Mouse (Mus musculus): ENCODE results near the gene Heatr5a. TPM values are rescaled to one million over a fixed set of nuclear protein-coding genes. Genes with fewer than 3 reads are reported as not detected.

Heatr5a gene
- total RNA-seq, 1 experiment, result 20.9 TPM

DNA sequence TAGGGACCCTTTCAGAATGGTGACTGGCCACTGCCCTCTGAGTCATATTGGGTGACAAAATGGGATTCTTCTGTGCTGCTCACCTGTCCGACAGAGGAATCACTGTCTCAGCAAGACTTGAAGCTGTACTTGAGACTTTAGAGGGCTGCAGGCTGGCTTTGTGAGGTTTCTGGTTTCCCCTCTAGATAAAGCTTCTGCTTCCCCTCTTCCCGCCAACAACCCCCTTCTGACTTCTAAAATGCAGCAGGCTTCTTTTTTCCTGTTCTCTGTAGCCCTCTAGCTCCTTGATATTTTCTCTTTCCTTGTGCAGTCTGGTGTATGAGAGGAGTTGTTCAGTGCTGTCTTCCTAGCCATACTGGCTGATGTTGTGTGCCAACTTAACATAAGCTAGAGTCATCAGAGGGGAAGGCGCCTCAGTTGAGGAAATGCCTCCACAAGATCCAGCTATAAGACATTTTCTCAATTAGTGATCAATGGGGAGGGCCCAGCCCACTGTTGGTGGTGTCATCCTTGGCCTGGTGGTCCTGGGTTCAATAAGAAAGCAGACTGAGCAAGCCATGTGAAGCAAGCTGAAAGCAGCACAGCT, 14.1 kb upstream of the Heatr5a start:
- in situ Hi-C loops (cut with MboI; ENCODE audit: low sequenced_read_pairs in 2 of 2, unreplicated experiment in 2 of 2), result no loop called here
- H3K9ac ChIP-seq (ENCODE audit: insufficient read depth, low read depth, low read length, poor library complexity, severe bottlenecking), result no peak overlapping the region
- no peak overlapping the region for H3K27ac ChIP-seq (ENCODE audit: insufficient read depth, low read depth, low read length, poor library complexity, severe bottlenecking)
- H3K4me1 ChIP-seq (ENCODE audit: control insufficient read depth in 2 of 2, insufficient read depth in 2 of 2, low read length in 2 of 2, poor library complexity in 1 of 2), result peaks cover 0 to 1% of the 10 kb centered on the region in 2 experiments; a peak in 1 of 4 replicates
- H3K4me3 ChIP-seq (ENCODE audit: insufficient read depth in 1 of 2, low read depth in 1 of 2, low read length in 2 of 2, poor library complexity in 1 of 2, severe bottlenecking in 1 of 2), result no peak overlapping the region
- H3K9me3 ChIP-seq (ENCODE audit: control insufficient read depth, insufficient read depth, low read depth, low read length), result no peaks in the 10 kb centered on the region
- DNase-seq (ENCODE audit: low read depth, low spot score), result no peak
- no peaks in the 10 kb centered on the region for H3K36me3 ChIP-seq (ENCODE audit: control insufficient read depth, insufficient read depth, low read length, poor library complexity, severe bottlenecking)
- TF ChIP-seq HCFC1 (IDR thresholded peaks at IDR 0.05; ENCODE audit: borderline replicate concordance, insufficient read depth, low read length) (no peak), MAFK (IDR thresholded peaks at IDR 0.05; ENCODE audit: insufficient read depth, low read depth, low read length) (no peak), ZNF384 (IDR thresholded peaks at IDR 0.05; ENCODE audit: low read depth, low read length) (no peak), ZC3H11A (IDR thresholded peaks at IDR 0.05; ENCODE audit: borderline replicate concordance, low read depth, low read length) (no peak), CHD2 (IDR thresholded peaks at IDR 0.05; ENCODE audit: low read depth, low read length) (no peak)

DNA sequence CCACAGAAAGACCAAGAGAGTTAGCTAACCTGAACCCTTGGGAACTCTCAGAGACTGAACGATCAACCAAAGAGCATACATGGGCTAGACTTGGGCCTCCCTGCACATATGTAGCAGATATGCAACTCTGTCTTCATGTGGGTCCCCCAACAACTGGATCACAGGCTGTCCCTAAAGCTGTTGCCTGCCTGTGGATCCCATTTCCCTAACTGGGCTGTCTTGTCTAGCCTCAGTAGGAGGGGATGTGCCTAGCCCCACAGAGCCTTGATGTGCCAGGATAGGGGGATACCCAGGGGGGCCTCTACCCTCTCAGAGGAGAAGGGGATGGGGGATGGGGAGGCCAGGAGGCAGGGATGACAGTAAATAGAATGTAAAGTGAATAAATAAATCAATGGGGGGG, 12.5 kb upstream of the Heatr5a start:
- no peak for DNase-seq (ENCODE audit: low read depth, low spot score)
- no peaks in the 10 kb centered on the region for H3K36me3 ChIP-seq (ENCODE audit: control insufficient read depth, insufficient read depth, low read length, poor library complexity, severe bottlenecking)
- no peaks in the 10 kb centered on the region for H3K9me3 ChIP-seq (ENCODE audit: control insufficient read depth, insufficient read depth, low read depth, low read length)
- H3K4me3 ChIP-seq (ENCODE audit: insufficient read depth in 1 of 2, low read depth in 1 of 2, low read length in 2 of 2, poor library complexity in 1 of 2, severe bottlenecking in 1 of 2), result no peak overlapping the region
- in situ Hi-C loops (cut with MboI; ENCODE audit: low sequenced_read_pairs in 2 of 2, unreplicated experiment in 2 of 2), result no loop called here
- H3K4me1 ChIP-seq (ENCODE audit: control insufficient read depth in 2 of 2, insufficient read depth in 2 of 2, low read length in 2 of 2, poor library complexity in 1 of 2), result peaks cover 0 to 1% of the 10 kb centered on the region in 2 experiments; a peak in 1 of 4 replicates
- H3K9ac ChIP-seq (ENCODE audit: insufficient read depth, low read depth, low read length, poor library complexity, severe bottlenecking), result no peak overlapping the region
- TF ChIP-seq HCFC1 (IDR thresholded peaks at IDR 0.05; ENCODE audit: borderline replicate concordance, insufficient read depth, low read length) (no peak), MAFK (IDR thresholded peaks at IDR 0.05; ENCODE audit: insufficient read depth, low read depth, low read length) (no peak), CHD2 (IDR thresholded peaks at IDR 0.05; ENCODE audit: low read depth, low read length) (no peak), ZNF384 (IDR thresholded peaks at IDR 0.05; ENCODE audit: low read depth, low read length) (no peak), ZC3H11A (IDR thresholded peaks at IDR 0.05; ENCODE audit: borderline replicate concordance, low read depth, low read length) (no peak)
- no peak overlapping the region for H3K27ac ChIP-seq (ENCODE audit: insufficient read depth, low read depth, low read length, poor library complexity, severe bottlenecking)

DNA sequence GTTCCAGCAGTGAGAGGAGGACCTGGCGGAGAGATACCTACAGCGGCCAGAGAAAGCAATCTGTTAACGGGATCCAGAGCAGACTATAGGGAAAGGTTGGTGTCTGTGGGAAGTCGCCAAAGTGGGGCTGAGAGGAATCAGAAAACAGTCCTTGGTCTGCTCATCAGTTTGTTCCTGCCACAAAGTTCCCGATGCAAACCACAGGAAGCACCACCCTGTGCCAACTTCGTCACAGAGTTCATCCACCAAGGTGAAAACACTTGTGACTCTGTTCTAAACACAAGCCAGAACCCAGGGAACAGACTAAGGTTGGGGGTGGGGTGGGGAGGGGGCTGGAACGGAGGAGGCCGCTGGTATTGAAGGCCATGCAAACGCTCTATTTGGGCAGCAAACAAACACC, 5.4 kb upstream of the Heatr5a start:
- in situ Hi-C loops (cut with MboI; ENCODE audit: low sequenced_read_pairs in 2 of 2, unreplicated experiment in 2 of 2), result no loop called here
- Histone ChIP-seq H3K4me3 (ENCODE audit: insufficient read depth in 1 of 2, low read depth in 1 of 2, low read length in 2 of 2, poor library complexity in 1 of 2, severe bottlenecking in 1 of 2) (peak overlapping the region; percentile 29 to 31; a peak in 3 of 4 replicates), H3K36me3 (ENCODE audit: control insufficient read depth, insufficient read depth, low read length, poor library complexity, severe bottlenecking) (no peaks in the 10 kb centered on the region), H3K9me3 (ENCODE audit: control insufficient read depth, insufficient read depth, low read depth, low read length) (no peaks in the 10 kb centered on the region), H3K4me1 (ENCODE audit: control insufficient read depth in 2 of 2, insufficient read depth in 2 of 2, low read length in 2 of 2, poor library complexity in 1 of 2) (0 out of 4 replicates have a peak, but pooled peaks cover 0 to 1% of the 10 kb centered on the region in 2 experiments), H3K9ac (ENCODE audit: insufficient read depth, low read depth, low read length, poor library complexity, severe bottlenecking) (peak overlapping the region; percentile 54), H3K27ac (ENCODE audit: insufficient read depth, low read depth, low read length, poor library complexity, severe bottlenecking) (no peak overlapping the region)
- no peak for DNase-seq (ENCODE audit: low read depth, low spot score)
- TF ChIP-seq MAFK (IDR thresholded peaks at IDR 0.05; ENCODE audit: insufficient read depth, low read depth, low read length), result no peak
- no peak for TF ChIP-seq CHD2 (IDR thresholded peaks at IDR 0.05; ENCODE audit: low read depth, low read length)
- TF ChIP-seq ZNF384 (IDR thresholded peaks at IDR 0.05; ENCODE audit: low read depth, low read length), result no peak
- TF ChIP-seq HCFC1 (IDR thresholded peaks at IDR 0.05; ENCODE audit: borderline replicate concordance, insufficient read depth, low read length), result no peak
- TF ChIP-seq ZC3H11A (IDR thresholded peaks at IDR 0.05; ENCODE audit: borderline replicate concordance, low read depth, low read length), result no peak

DNA sequence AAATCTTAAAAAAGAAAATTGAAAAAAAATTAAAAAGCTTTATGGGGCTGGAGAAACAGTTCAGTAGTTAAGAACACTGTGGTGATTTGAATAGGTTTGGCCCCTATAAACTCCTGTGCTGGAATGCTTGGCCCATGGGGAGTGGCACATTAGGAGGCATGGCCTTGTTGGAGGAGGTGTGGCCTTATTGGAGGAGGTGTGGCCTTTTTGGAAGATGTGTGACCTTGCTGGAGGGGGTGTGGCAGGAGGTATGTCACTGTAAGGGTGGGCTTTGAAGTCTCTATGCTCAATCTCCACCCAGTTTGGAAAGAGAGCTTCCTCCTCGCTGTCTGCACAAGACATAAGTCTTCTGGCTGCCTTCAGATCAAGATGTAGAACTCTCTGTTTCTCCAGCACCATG, 3.3 kb upstream of the Heatr5a start:
- H3K4me3 ChIP-seq (ENCODE audit: insufficient read depth in 1 of 2, low read depth in 1 of 2, low read length in 2 of 2, poor library complexity in 1 of 2, severe bottlenecking in 1 of 2), result no peak overlapping the region
- no peak overlapping the region for H3K27ac ChIP-seq (ENCODE audit: insufficient read depth, low read depth, low read length, poor library complexity, severe bottlenecking)
- peak; percentile 43 for DNase-seq (ENCODE audit: low read depth, low spot score)
- TF ChIP-seq CHD2 (IDR thresholded peaks at IDR 0.05; ENCODE audit: low read depth, low read length), result no peak
- TF ChIP-seq MAFK (IDR thresholded peaks at IDR 0.05; ENCODE audit: insufficient read depth, low read depth, low read length), result no peak
- TF ChIP-seq ZC3H11A (IDR thresholded peaks at IDR 0.05; ENCODE audit: borderline replicate concordance, low read depth, low read length), result no peak
- TF ChIP-seq HCFC1 (IDR thresholded peaks at IDR 0.05; ENCODE audit: borderline replicate concordance, insufficient read depth, low read length), result no peak
- no peaks in the 10 kb centered on the region for H3K4me1 ChIP-seq (ENCODE audit: control insufficient read depth in 2 of 2, insufficient read depth in 2 of 2, low read length in 2 of 2, poor library complexity in 1 of 2)
- no peak overlapping the region for H3K9ac ChIP-seq (ENCODE audit: insufficient read depth, low read depth, low read length, poor library complexity, severe bottlenecking)
- in situ Hi-C loops (cut with MboI; ENCODE audit: low sequenced_read_pairs in 2 of 2, unreplicated experiment in 2 of 2), result no loop called here
- H3K9me3 ChIP-seq (ENCODE audit: control insufficient read depth, insufficient read depth, low read depth, low read length), result no peaks in the 10 kb centered on the region
- H3K36me3 ChIP-seq (ENCODE audit: control insufficient read depth, insufficient read depth, low read length, poor library complexity, severe bottlenecking), result no peaks in the 10 kb centered on the region
